Mouse (Mus musculus): Measurements from ENCODE around the gene Bcar3. TPM values are rescaled to one million over a fixed set of nuclear protein-coding genes. Genes with fewer than 3 reads are reported as not detected.
"Not testable (repeated sequence)": the region's sequence is repeated elsewhere in the genome, so short reads cannot be mapped to it uniquely, and the experiment has no call there.

The Bcar3 gene
- polyA plus RNA-seq, 1 experiment, result 6.8 TPM

DNA sequence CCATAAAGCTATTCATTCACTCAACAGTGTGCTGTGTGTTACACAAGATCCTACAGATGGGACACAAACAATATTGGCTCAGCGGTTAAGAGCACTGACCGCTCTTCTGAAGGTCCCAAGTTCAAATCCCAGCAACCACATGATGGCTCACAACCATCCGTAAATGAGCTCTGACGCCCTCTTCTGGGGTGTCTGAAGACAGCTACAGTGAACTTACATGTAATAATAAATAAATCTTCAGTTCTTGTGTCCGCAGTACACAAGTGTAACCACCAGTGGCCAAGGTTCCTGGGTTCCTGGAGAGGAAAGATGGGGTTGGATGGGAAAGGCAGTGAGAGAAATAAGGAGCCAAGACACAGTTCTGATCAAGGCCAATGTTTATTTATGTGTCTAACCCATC lies 23.9 kb upstream of the Bcar3 start:
- TF ChIP-seq POLR2A (IDR thresholded peaks at IDR 0.05; ENCODE audit: borderline replicate concordance, low read depth, low read length), result no peak
- no peak for TF ChIP-seq CTCF (IDR thresholded peaks at IDR 0.05; ENCODE audit: low read depth, low read length)
- H3K27ac ChIP-seq (ENCODE audit: insufficient read depth, low read depth, low read length), result no peak overlapping the region
- H3K4me1 ChIP-seq (ENCODE audit: control insufficient read depth, insufficient read depth, low read length), result peaks cover under 1% of the 10 kb centered on the region
- H3K4me3 ChIP-seq (ENCODE audit: insufficient read depth, low read length), result no peak overlapping the region

DNA sequence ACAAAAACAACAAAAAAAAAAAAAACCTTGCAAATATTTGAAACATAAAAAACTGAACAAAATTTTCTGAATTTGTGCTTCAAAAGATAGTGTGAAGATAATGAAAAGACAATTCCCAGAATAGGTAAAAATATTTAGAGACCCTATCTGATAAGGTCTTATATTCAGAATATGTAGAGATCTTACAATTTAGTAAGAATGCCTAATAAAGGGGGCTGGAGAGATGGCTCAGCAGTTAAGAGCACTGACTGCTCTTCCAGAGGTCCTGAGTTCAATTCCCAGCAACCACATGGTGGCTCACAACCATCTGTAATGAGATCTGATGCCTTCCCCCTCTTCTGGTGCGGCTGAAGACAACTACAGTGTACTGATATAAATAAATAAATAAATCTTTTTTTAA lies 21.4 kb upstream of the Bcar3 start:
- not testable (repeated sequence) for H3K4me3 ChIP-seq (ENCODE audit: insufficient read depth, low read length); H3K27ac ChIP-seq (ENCODE audit: insufficient read depth, low read depth, low read length)
- H3K4me1 ChIP-seq (ENCODE audit: control insufficient read depth, insufficient read depth, low read length), result peaks cover 24% of the 10 kb centered on the region

DNA sequence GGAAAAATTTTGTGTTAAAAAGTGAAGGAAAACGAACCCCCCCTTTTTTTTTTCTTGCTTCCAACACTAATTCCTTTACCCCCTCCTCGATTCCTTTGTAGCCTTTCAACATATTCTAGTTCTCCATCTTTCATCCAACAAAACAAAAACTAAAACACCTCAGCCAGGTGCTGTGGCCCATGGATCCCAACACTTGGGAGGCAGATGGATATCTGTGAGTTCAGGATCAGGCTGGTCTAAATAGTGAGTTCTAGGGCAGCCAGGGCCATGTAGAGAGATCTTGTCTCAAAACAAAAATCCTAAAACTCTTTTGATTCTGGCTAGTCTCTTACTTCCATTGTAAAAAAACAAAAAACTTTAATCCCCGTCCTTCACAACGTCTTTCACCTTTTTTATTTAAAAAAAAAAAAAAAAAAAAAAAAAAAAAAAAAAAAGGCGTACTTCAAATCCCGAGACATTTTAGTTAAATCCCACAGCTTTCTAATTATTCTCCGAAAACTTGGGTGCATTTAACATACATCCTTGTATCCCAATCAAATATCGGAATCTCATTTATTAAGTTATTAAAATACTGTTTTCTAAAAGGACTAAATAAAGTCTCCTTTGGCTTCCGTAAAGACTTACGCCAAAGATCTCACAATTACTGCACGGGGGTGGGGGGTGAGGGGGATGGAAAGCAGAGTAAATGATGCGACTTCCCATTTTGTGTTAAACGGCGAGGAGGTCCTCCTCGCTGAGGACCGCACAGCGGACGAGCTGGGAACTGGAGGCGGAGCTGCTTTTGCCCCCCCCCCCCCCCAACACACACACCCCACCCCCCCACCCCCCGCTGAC lies 20.3 kb upstream of the Bcar3 start:
- peak overlapping the region; percentile 32; the same call in 1 of the 2 replicates for H3K4me3 ChIP-seq (ENCODE audit: insufficient read depth, low read length)
- TF ChIP-seq CTCF (IDR thresholded peaks at IDR 0.05; ENCODE audit: low read depth, low read length), result no peak
- TF ChIP-seq POLR2A (IDR thresholded peaks at IDR 0.05; ENCODE audit: borderline replicate concordance, low read depth, low read length), result no peak
- peaks cover 26% of the 10 kb centered on the region for H3K4me1 ChIP-seq (ENCODE audit: control insufficient read depth, insufficient read depth, low read length)
- peak overlapping the region; percentile 22; the same call in 1 of the 2 replicates for H3K27ac ChIP-seq (ENCODE audit: insufficient read depth, low read depth, low read length)

GRCm38 (mm10) chr3:122274241-122275024 lies 19.5 kb upstream of the Bcar3 start, which contains the start of gene Dnttip2:
Gene Dnttip2 (plus strand): TSS chr3:122274388.
- Histone ChIP-seq H3K27ac (ENCODE audit: insufficient read depth, low read depth, low read length) (peak within 1 kb of the TSS; percentile 65), H3K4me3 (ENCODE audit: insufficient read depth, low read length) (peak within 1 kb of the TSS; percentile 92), H3K4me1 (ENCODE audit: control insufficient read depth, insufficient read depth, low read length) (peaks cover 26% of the 10 kb centered on the region)
- 0 out of 2 replicates have a peak, but pooled peaks have one; percentile 42 for TF ChIP-seq POLR2A (IDR thresholded peaks at IDR 0.05; ENCODE audit: borderline replicate concordance, low read depth, low read length)
- TF ChIP-seq CTCF (IDR thresholded peaks at IDR 0.05; ENCODE audit: low read depth, low read length), result no peak

DNA sequence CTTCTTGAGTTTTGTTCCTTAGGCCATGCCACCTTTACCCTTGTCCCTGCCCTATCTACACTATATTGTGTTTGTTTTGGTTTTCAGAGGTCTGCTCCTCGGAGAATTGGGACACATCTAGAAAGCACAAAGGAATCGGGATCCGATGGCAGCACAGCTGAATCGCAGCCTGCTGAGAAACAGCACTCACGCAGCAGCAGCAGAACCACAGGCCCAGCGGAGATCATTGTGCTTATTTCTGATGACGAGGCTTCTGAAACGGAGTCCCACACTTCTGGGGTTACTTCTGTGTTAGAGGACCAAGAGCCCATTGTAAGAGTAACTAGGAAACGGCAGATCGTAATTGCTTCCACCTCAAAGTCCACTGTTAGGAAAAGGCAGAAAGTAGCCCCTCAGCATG lies 18.8 kb upstream of the Bcar3 start:
- H3K4me3 ChIP-seq (ENCODE audit: insufficient read depth, low read length), result peak overlapping the region; percentile 92
- peaks cover 26% of the 10 kb centered on the region for H3K4me1 ChIP-seq (ENCODE audit: control insufficient read depth, insufficient read depth, low read length)
- H3K27ac ChIP-seq (ENCODE audit: insufficient read depth, low read depth, low read length), result no peak overlapping the region
- no peak for TF ChIP-seq POLR2A (IDR thresholded peaks at IDR 0.05; ENCODE audit: borderline replicate concordance, low read depth, low read length)
- no peak for TF ChIP-seq CTCF (IDR thresholded peaks at IDR 0.05; ENCODE audit: low read depth, low read length)

GRCm38 (mm10) chr3:122287195-122287594 lies 6.7 kb upstream of the Bcar3 start:
- peaks cover 18% of the 10 kb centered on the region for H3K4me1 ChIP-seq (ENCODE audit: control insufficient read depth, insufficient read depth, low read length)
- TF ChIP-seq CTCF (IDR thresholded peaks at IDR 0.05; ENCODE audit: low read depth, low read length) (no peak), POLR2A (IDR thresholded peaks at IDR 0.05; ENCODE audit: borderline replicate concordance, low read depth, low read length) (no peak)
- H3K27ac ChIP-seq (ENCODE audit: insufficient read depth, low read depth, low read length), result no peak overlapping the region
- no peak overlapping the region for H3K4me3 ChIP-seq (ENCODE audit: insufficient read depth, low read length)

DNA sequence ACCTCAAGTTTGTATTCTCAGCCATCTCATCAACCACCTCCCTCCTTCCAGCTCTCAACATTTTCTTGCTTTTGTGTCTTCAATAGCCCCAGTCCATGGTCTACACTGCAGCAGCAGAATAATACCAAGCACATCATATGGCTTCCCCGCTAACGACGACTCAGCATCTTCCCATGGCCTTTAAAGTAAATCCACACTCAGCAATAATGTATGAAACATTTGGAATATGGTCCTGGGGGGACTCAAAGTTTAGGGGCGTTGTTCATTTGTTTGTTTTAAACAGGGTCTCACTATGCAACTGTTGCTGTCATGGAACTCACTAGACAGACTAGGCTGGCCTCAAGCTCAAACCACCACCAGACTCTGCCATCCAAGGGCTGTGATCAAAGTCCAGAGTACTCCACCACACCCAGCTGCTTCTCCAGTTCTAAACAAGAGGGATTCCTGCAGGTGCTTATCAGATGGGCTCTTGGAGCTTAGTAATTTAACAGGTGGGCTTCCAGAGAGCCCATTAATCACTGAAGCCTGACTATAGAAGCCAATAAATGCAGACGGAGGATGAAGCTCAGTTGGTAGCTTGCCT lies 5.2 kb upstream of the Bcar3 start:
- H3K4me1 ChIP-seq (ENCODE audit: control insufficient read depth, insufficient read depth, low read length), result peaks cover 23% of the 10 kb centered on the region
- H3K27ac ChIP-seq (ENCODE audit: insufficient read depth, low read depth, low read length), result no peak overlapping the region
- no peak for TF ChIP-seq CTCF (IDR thresholded peaks at IDR 0.05; ENCODE audit: low read depth, low read length)
- no peak for TF ChIP-seq POLR2A (IDR thresholded peaks at IDR 0.05; ENCODE audit: borderline replicate concordance, low read depth, low read length)
- no peak overlapping the region for H3K4me3 ChIP-seq (ENCODE audit: insufficient read depth, low read length)

GRCm38 (mm10) chr3:122289344-122289743 lies 4.6 kb upstream of the Bcar3 start:
- not testable (repeated sequence) for H3K4me3 ChIP-seq (ENCODE audit: insufficient read depth, low read length); H3K27ac ChIP-seq (ENCODE audit: insufficient read depth, low read depth, low read length)
- peaks cover 24% of the 10 kb centered on the region for H3K4me1 ChIP-seq (ENCODE audit: control insufficient read depth, insufficient read depth, low read length)

DNA sequence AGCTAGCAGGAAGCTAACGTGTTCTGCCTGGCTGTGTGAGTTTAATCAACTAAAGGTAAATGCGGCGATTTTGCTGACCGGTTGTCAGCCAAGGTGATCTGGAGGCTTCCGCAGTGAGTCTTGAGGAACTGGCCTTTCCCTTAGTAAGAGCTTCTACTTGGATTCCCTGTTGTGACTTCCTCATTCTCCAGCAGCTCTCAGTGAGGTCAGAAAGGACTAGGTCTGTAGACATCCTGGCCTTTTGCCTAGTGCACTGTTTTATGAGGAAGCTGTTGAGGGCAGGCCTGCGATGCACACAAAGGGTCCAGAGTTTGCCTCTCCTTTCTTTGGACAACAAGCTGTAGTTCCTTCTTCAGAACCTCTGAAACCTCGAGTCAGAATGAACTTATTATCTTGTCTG lies 3.2 kb upstream of the Bcar3 start:
- peaks cover 27% of the 10 kb centered on the region for H3K4me1 ChIP-seq (ENCODE audit: control insufficient read depth, insufficient read depth, low read length)
- peak overlapping the region; percentile 38 for H3K4me3 ChIP-seq (ENCODE audit: insufficient read depth, low read length)
- H3K27ac ChIP-seq (ENCODE audit: insufficient read depth, low read depth, low read length), result peak overlapping the region; percentile 73
- TF ChIP-seq POLR2A (IDR thresholded peaks at IDR 0.05; ENCODE audit: borderline replicate concordance, low read depth, low read length), result no peak
- TF ChIP-seq CTCF (IDR thresholded peaks at IDR 0.05; ENCODE audit: low read depth, low read length), result no peak

DNA sequence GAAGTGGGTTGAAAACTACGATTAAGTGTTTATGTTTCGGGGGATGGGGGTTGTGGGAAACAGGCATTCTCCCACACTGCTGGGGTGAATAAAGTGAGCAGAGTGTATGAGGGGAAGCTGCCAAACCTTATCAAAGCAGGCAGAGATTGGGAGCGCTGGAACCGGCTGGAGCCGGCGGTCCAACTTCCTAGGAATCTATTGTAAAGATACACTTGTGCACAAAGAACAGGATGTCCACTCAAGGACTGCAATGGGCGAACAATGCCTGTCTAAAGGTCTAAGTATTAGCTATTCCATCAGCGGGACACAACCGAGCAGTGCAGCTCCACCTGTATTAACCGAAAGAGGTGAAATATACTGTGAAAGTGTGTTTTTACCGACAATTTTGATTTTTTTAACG lies 2.1 kb upstream of the Bcar3 start:
- no peak for TF ChIP-seq POLR2A (IDR thresholded peaks at IDR 0.05; ENCODE audit: borderline replicate concordance, low read depth, low read length)
- TF ChIP-seq CTCF (IDR thresholded peaks at IDR 0.05; ENCODE audit: low read depth, low read length), result no peak
- Histone ChIP-seq H3K4me1 (ENCODE audit: control insufficient read depth, insufficient read depth, low read length) (peaks cover 27% of the 10 kb centered on the region), H3K27ac (ENCODE audit: insufficient read depth, low read depth, low read length) (0 out of 2 replicates have a peak overlapping the region, but pooled peaks have one; percentile 16), H3K4me3 (ENCODE audit: insufficient read depth, low read length) (no peak overlapping the region)

Measured in bone marrow macrophage, adult 2 months (primary cell).